Mouse (Mus musculus): ENCODE results near the gene Lemd1.

DNA sequence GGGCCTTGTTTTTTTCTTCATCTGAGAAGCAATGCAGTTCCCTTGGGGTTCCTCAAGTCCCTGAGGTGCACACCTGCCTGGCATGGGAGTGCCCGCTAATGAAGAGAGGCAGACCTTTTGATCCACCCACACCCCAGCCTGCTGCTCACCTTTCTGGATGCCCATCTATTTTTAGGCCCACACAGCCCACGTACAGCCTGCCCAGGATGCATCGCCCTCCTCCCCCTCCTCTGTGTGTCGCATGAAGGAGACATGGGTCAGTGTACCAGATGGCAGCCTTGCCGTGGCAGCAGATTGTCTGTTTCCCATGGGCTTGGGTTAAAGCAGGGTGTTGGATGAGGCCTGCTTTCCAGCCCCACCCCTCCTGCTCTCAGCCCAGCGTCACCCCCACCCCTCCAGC lies 98.7 kb downstream of the Lemd1 start:
- TF ChIP-seq CTCF (IDR thresholded peaks at IDR 0.05; ENCODE audit: insufficient read depth, low read length) (no peak), POLR2A (IDR thresholded peaks at IDR 0.05; ENCODE audit: borderline replicate concordance, extremely low read depth, low read depth, low read length) (no peak)

Data from lung, adult 2 months (tissue).